Mouse (Mus musculus): ENCODE results near the gene Cd52. TPM values are rescaled to one million over a fixed set of nuclear protein-coding genes. Genes with fewer than 3 reads are reported as not detected.
A peak's percentile ranks its signal among the peaks of the same experiment; 100 is the strongest.

Cd52 gene
- polyA plus RNA-seq, 1 experiment from 2014 or later = 13.1 TPM

- peak overlapping the region; percentile 14; the same call in 1 of the 2 replicates for H3K4me2 ChIP-seq
- H3K9me3 ChIP-seq (ENCODE audit: low read depth, low read length) = no peaks in the 10 kb centered on the region
- peaks cover 7% of the 10 kb centered on the region; the same call in 1 of the 2 replicates for H3K27me3 ChIP-seq (ENCODE audit: insufficient read depth, low read length)
- H3K4me1 ChIP-seq (ENCODE audit: insufficient read depth) = no peaks in the 10 kb centered on the region
- ATAC-seq (ENCODE audit: insufficient read depth) = no peak
- H3K36me3 ChIP-seq (ENCODE audit: insufficient read depth) = no peaks in the 10 kb centered on the region
- no peak for TF ChIP-seq CTCF (IDR thresholded peaks at IDR 0.05; ENCODE audit: low read depth)
- H3K27ac ChIP-seq (ENCODE audit: low read depth) = no peak overlapping the region
- 23% methylated on average over 14 of the region's 14 CpGs for WGBS
- no peak overlapping the region for H3K4me3 ChIP-seq (ENCODE audit: low read depth, low read length)
- no peak overlapping the region for H3K9ac ChIP-seq
- peak; percentile 15 for DNase-seq
These were observed 36.6 kb downstream of the Cd52 start for GRCm38 (mm10) chr4:134058166-134058715.

- DNase-seq = no peak
- Histone ChIP-seq H3K36me3 (ENCODE audit: insufficient read depth) (no peaks in the 10 kb centered on the region), H3K9ac (no peak within 1 kb of the TSS), H3K9me3 (ENCODE audit: low read depth, low read length) (no peaks in the 10 kb centered on the region), H3K27ac (ENCODE audit: low read depth) (peak within 1 kb of the TSS; percentile 30; the same call in 1 of the 2 replicates), H3K4me2 (no peak within 1 kb of the TSS), H3K27me3 (ENCODE audit: insufficient read depth, low read length) (no peaks in the 10 kb centered on the region), H3K4me3 (ENCODE audit: low read depth, low read length) (no peak within 1 kb of the TSS), H3K4me1 (ENCODE audit: insufficient read depth) (peaks cover 6% of the 10 kb centered on the region)
- no peak for TF ChIP-seq CTCF (IDR thresholded peaks at IDR 0.05; ENCODE audit: low read depth)
- 86% methylated on average over 3 of the region's 3 CpGs for WGBS
- no peak for ATAC-seq (ENCODE audit: insufficient read depth)
These were observed 41.3 kb downstream of the Cd52 start, which contains the start of gene Zfp683 for GRCm38 (mm10) chr4:134053538-134053937. Gene Zfp683 (plus strand): TSS chr4:134053838.

GRCm38 (mm10) chr4:134052560-134052959 is 42.3 kb downstream of the Cd52 start:
- Histone ChIP-seq H3K27me3 (ENCODE audit: insufficient read depth, low read length) (no peaks in the 10 kb centered on the region), H3K9ac (no peak overlapping the region), H3K27ac (ENCODE audit: low read depth) (peak overlapping the region; percentile 30; the same call in 1 of the 2 replicates), H3K9me3 (ENCODE audit: low read depth, low read length) (no peaks in the 10 kb centered on the region), H3K36me3 (ENCODE audit: insufficient read depth) (no peaks in the 10 kb centered on the region), H3K4me1 (ENCODE audit: insufficient read depth) (peaks cover 6% of the 10 kb centered on the region), H3K4me2 (no peak overlapping the region), H3K4me3 (ENCODE audit: low read depth, low read length) (no peak overlapping the region)
- 18% methylated on average over 8 of the region's 8 CpGs for WGBS
- ATAC-seq (ENCODE audit: insufficient read depth) (peak; percentile 70; the same call in 1 of the 2 replicates), DNase-seq (peak; percentile 83)
- no peak for TF ChIP-seq CTCF (IDR thresholded peaks at IDR 0.05; ENCODE audit: low read depth)

- H3K9ac ChIP-seq = no peak overlapping the region
- no peaks in the 10 kb centered on the region for H3K27me3 ChIP-seq (ENCODE audit: insufficient read depth, low read length)
- DNase-seq (no peak), ATAC-seq (ENCODE audit: insufficient read depth) (no peak)
- no peak for TF ChIP-seq CTCF (IDR thresholded peaks at IDR 0.05; ENCODE audit: low read depth)
- WGBS = 80% methylated on average over 5 of the region's 5 CpGs
- no peak overlapping the region for H3K27ac ChIP-seq (ENCODE audit: low read depth)
- no peaks in the 10 kb centered on the region for H3K36me3 ChIP-seq (ENCODE audit: insufficient read depth)
- no peaks in the 10 kb centered on the region for H3K9me3 ChIP-seq (ENCODE audit: low read depth, low read length)
- H3K4me3 ChIP-seq (ENCODE audit: low read depth, low read length) = no peak overlapping the region
- peaks cover 6% of the 10 kb centered on the region for H3K4me1 ChIP-seq (ENCODE audit: insufficient read depth)
- no peak overlapping the region for H3K4me2 ChIP-seq
These were observed 43.0 kb downstream of the Cd52 start for GRCm38 (mm10) chr4:134051912-134052311.

- H3K36me3 ChIP-seq (ENCODE audit: insufficient read depth) = no peaks in the 10 kb centered on the region
- peaks cover 2% of the 10 kb centered on the region for H3K4me1 ChIP-seq (ENCODE audit: insufficient read depth)
- no peak overlapping the region for H3K4me2 ChIP-seq
- DNase-seq (no peak), ATAC-seq (ENCODE audit: insufficient read depth) (no peak)
- no peak overlapping the region for H3K4me3 ChIP-seq (ENCODE audit: low read depth, low read length)
- no peak overlapping the region for H3K9ac ChIP-seq
- no peaks in the 10 kb centered on the region for H3K27me3 ChIP-seq (ENCODE audit: insufficient read depth, low read length)
- WGBS = 45% methylated on average over 5 of the region's 5 CpGs
- H3K9me3 ChIP-seq (ENCODE audit: low read depth, low read length) = no peaks in the 10 kb centered on the region
- no peak for TF ChIP-seq CTCF (IDR thresholded peaks at IDR 0.05; ENCODE audit: low read depth)
- H3K27ac ChIP-seq (ENCODE audit: low read depth) = no peak overlapping the region
These were observed 47.2 kb downstream of the Cd52 start for GRCm38 (mm10) chr4:134047648-134048047.

GRCm38 (mm10) chr4:134043041-134043440 is 51.8 kb downstream of the Cd52 start:
- no peaks in the 10 kb centered on the region for H3K27me3 ChIP-seq (ENCODE audit: insufficient read depth, low read length)
- ATAC-seq (ENCODE audit: insufficient read depth) = no peak

GRCm38 (mm10) chr4:134041317-134042123 is 53.4 kb downstream of the Cd52 start:
- peak; percentile 74; the same call in 1 of the 2 replicates for ATAC-seq (ENCODE audit: insufficient read depth)
- 30% methylated on average over 9 of the region's 9 CpGs for WGBS
- Histone ChIP-seq H3K36me3 (ENCODE audit: insufficient read depth) (no peaks in the 10 kb centered on the region), H3K4me1 (ENCODE audit: insufficient read depth) (no peaks in the 10 kb centered on the region), H3K4me2 (no peak overlapping the region), H3K9ac (no peak overlapping the region), H3K27ac (ENCODE audit: low read depth) (no peak overlapping the region), H3K27me3 (ENCODE audit: insufficient read depth, low read length) (no peaks in the 10 kb centered on the region), H3K4me3 (ENCODE audit: low read depth, low read length) (no peak overlapping the region), H3K9me3 (ENCODE audit: low read depth, low read length) (no peaks in the 10 kb centered on the region)
- TF ChIP-seq CTCF (IDR thresholded peaks at IDR 0.05; ENCODE audit: low read depth) = no peak
- peak; percentile 90 for DNase-seq

More at GRCm38 (mm10) chr4:134043041-134043440, 51.8 kb downstream of the Cd52 start:
- Histone ChIP-seq H3K4me2 (no peak overlapping the region), H3K4me1 (ENCODE audit: insufficient read depth) (no peaks in the 10 kb centered on the region), H3K36me3 (ENCODE audit: insufficient read depth) (no peaks in the 10 kb centered on the region), H3K27ac (ENCODE audit: low read depth) (no peak overlapping the region), H3K9ac (no peak overlapping the region), H3K9me3 (ENCODE audit: low read depth, low read length) (no peaks in the 10 kb centered on the region), H3K4me3 (ENCODE audit: low read depth, low read length) (no peak overlapping the region)
- 25% methylated on average over 2 of the region's 2 CpGs for WGBS
- TF ChIP-seq CTCF (IDR thresholded peaks at IDR 0.05; ENCODE audit: low read depth) = no peak
- DNase-seq = no peak

All from lung, embryonic 14.5 days (tissue).